Mouse (Mus musculus): ENCODE measurements around the gene Herc3.
"Not testable (repeated sequence)": the region's sequence is repeated elsewhere in the genome, so short reads cannot be mapped to it uniquely, and the experiment has no call there.

Gene Herc3

GRCm38 (mm10) chr6:58831232-58832009 lies at the start of gene Herc3:
TSS of gene Herc3 (plus strand) at chr6:58831465.
- in situ Hi-C loops (cut with MboI, MseI) = loop anchor here (25.0 kb wide), 2 partner anchors 506 to 1919 kb away; partner anchors contain the start of genes Nt5c3 and Vmn1r4

DNA sequence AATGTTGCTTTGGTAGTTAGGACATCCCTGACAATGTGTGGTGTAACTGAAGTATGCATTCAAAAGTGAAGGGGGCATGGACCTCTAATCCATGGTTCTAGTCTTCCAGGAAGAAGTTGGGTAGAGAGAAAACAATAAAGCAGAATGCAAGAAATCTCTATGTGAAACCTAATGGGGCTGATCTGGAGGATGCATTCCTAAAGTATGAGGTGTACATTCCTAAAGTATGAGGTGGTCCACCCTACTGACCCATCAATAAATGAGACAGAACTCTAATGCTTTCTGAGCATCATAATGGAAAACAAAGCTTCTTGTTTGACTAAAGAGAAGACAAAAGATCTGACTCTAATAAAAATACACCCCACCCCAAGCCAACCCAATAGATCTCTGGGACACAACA lies 29.9 kb upstream of the Herc3 start:
- in situ Hi-C loops (cut with MboI, MseI) = no loop called here

GRCm38 (mm10) chr6:58814381-58814780 lies 16.9 kb upstream of the Herc3 start:
- in situ Hi-C loops (cut with MboI, MseI) = no loop called here

DNA sequence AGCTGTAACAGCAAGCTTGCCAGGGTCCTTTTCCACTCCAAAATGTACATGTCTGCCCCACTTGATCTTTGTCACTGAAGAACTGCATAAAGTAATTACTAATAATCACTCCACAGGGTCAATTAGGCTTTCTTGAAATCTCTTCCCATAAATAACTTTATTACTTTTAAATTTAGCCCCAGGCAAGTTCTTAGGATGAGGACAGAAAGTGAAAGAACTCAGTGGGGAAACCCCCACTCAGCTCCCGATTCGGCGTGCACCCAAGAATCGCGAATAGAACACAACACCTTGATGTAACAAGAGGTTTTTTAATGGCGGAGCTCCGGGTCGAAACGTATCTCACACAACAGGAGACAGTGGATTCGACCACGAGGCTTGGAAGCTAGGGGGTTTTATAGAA lies 14.2 kb upstream of the Herc3 start:
- in situ Hi-C loops (cut with MboI, MseI) = not testable (repeated sequence)

DNA sequence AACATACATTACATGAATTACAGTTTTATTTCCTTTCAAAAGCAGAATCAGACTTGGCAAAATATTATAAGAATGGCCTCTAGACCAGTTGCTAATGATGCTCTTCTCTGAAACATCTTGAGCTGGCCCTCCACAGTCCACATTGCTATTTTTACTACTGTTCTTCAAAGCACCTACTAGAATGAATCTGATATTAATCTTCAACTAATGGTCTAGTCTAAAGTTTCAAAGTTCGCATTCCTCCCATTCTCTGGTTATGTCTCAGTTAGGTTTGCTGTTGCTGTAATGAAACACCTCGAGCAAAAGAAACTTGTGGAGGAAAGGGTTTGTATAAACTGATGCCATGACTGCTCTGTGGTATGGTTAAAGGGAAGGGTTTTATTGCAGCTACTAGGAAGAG lies 5.6 kb upstream of the Herc3 start:
- in situ Hi-C loops (cut with MboI, MseI) = loop anchor here (25.0 kb wide), 2 partner anchors 512 to 1913 kb away; partner anchors contain the start of genes Nt5c3 and Vmn1r4

DNA sequence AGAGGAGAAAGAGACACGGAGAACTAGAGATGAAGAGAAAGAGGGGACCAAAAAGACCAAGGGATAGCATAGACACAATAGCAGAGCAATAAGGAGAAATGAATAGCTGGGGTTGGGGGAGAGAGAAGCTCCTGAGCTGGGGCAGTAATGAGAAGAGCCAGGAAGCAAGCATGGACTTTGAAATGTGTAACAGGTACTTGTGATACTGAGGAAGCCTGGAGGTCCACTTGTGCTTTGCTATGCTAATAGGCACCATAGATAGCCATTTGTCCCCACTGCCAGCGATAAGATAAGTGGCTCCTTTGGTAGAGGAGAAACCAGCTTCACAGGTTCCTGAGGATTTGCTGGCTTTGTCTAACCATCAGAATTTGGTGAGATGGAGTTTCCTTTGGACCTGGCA lies 5.2 kb upstream of the Herc3 start:
- in situ Hi-C loops (cut with MboI, MseI) = loop anchor here (25.0 kb wide), 2 partner anchors 511 to 1914 kb away; partner anchors contain the start of genes Nt5c3 and Vmn1r4

- in situ Hi-C loops (cut with MboI, MseI) = loop anchor here (25.0 kb wide), 2 partner anchors 509 to 1916 kb away; partner anchors contain the start of genes Nt5c3 and Vmn1r4
Observed at GRCm38 (mm10) chr6:58828582-58828981, 2.7 kb upstream of the Herc3 start.

- in situ Hi-C loops (cut with MboI, MseI) = loop anchor here (25.0 kb wide), 2 partner anchors 506 to 1919 kb away; partner anchors contain the start of genes Nt5c3 and Vmn1r4
Observed at GRCm38 (mm10) chr6:58830840-58831231, 429 bp upstream of the Herc3 start.

GRCm38 (mm10) chr6:58832591-58833018 lies 1.3 kb downstream of the Herc3 start:
- in situ Hi-C loops (cut with MboI, MseI) = loop anchor here (25.0 kb wide), 2 partner anchors 505 to 1920 kb away; partner anchors contain the start of genes Nt5c3 and Vmn1r4

- in situ Hi-C loops (cut with MboI, MseI) = loop anchor here (25.0 kb wide), 2 partner anchors 503 to 1922 kb away; partner anchors contain the start of genes Nt5c3 and Vmn1r4
Observed at GRCm38 (mm10) chr6:58834470-58834869, 3.2 kb downstream of the Herc3 start.

DNA sequence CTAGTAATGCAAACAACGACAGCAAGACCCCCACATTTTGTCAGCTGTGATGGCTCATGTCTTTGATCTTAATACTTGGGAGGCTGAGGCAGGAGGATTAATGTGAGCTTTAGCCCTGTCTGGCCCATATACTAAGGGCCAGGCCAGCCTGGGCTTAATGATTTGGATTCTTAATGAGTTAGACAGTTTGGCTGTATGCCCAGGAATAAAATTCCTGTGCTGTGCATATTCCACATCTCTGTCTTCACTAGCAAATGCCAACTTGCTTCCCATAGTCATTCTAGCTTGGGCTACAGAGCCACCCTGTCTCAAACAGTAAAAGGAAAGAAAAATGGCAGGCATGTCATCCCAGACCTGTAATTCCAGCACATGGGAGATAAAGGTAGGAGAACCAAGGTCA lies 4.3 kb downstream of the Herc3 start:
- in situ Hi-C loops (cut with MboI, MseI) = loop anchor here (25.0 kb wide), 2 partner anchors 502 to 1923 kb away; partner anchors contain the start of genes Nt5c3 and Vmn1r4

- in situ Hi-C loops (cut with MboI, MseI) = loop anchor here (25.0 kb wide), 2 partner anchors 501 to 1924 kb away; partner anchors contain the start of genes Nt5c3 and Vmn1r4
Observed at GRCm38 (mm10) chr6:58836476-58836875, 5.2 kb downstream of the Herc3 start.

DNA sequence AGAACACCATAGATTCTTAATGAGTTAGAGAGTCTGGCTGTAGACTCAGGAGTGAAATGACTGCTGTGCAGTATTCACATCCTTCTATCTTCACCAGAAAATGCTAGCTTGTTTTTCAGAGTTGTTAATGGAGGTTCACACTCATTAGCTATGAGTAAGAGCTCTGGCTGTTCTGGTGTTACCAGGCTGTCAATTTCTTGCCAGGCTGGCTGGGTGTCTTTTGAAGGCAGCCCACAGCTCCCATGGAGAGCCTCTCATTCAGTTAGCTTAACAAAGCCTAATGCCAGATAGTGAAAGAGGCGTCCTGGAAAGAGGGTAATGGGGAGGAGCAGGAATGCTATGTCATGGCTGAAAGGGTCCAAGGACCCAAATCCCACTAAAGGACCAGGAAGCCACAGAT lies 6.7 kb downstream of the Herc3 start:
- in situ Hi-C loops (cut with MboI, MseI) = loop anchor here (25.0 kb wide), 2 partner anchors 499 to 1926 kb away; partner anchors contain the start of genes Nt5c3 and Vmn1r4

DNA sequence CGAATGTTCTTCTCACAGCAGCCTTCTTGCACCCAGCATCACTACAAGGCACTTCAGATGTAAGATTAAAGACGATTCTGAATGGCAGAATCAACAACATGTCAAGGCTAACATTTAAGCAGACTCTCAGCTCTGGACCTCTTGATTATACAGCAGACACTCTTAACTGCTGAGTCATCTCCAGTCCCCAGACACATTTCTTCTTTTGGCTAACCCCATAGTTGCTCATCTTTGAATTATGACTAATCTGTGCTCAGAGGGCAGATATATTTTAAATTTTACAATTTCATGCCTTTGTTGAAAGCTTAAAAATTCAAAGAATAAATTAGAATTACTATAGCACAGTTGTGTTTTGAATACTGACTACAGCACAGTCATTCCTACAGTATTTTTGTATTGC lies 9.9 kb downstream of the Herc3 start:
- in situ Hi-C loops (cut with MboI, MseI) = loop anchor here (25.0 kb wide), 2 partner anchors 496 to 1929 kb away; partner anchors contain the start of genes Nt5c3 and Vmn1r4

GRCm38 (mm10) chr6:58842186-58842585 lies 10.9 kb downstream of the Herc3 start:
- in situ Hi-C loops (cut with MboI, MseI) = loop anchor here (25.0 kb wide), 2 partner anchors 495 to 1930 kb away; partner anchors contain the start of genes Nt5c3 and Vmn1r4

DNA sequence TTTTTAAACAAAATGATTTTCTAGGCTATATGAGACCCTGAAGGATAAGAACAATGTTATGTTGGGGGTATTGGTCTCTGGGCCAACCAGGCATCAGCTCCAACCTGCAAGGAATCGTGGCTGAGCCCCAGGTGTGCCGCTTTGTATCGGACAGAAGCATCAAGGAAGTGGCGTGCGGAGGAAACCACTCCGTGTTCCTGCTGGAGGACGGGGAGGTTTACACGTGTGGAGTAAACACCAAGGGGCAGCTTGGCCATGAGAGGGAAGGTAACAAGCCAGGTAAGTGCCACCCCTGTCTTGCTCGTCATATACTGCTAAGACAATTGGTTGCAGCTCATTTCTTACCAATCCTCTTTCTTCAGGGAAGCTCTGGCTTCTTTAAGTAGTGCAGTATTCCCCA lies 12.3 kb downstream of the Herc3 start:
- in situ Hi-C loops (cut with MboI, MseI) = loop anchor here (25.0 kb wide), 2 partner anchors 494 to 1931 kb away; partner anchors contain the start of genes Nt5c3 and Vmn1r4

DNA sequence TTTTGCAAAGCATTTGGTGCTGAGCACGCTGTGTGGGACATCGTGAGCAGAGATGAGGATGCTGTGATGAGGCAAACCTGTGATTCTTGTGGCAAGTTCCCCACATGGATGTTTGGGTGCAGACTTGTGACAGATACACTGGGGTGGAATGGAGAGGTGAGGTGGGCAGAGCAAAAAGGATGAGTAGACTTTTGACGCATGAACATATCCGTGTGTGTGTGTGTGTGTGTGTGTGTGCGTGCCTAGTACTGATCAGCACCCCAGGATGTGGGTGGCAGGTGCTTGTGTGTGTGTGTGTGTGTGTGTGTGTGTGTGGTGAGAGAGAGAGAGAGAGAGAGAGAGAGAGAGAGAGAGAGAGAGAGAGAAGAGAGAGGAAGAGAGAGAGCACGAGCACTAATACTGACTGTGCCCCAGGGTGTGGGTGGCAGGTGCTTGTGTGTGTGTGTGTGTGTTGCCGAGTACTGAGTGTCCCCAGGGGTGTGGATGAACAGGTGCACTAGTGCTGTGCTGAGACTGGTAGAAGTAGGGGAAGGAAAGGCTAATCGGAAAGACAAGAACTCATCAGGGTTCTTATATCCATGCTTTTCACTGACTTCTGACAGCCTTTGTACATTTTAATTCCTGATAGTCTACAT lies 13.0 kb downstream of the Herc3 start:
- in situ Hi-C loops (cut with MboI, MseI) = loop anchor here (25.0 kb wide), 2 partner anchors 493 to 1932 kb away; partner anchors contain the start of genes Nt5c3 and Vmn1r4

DNA sequence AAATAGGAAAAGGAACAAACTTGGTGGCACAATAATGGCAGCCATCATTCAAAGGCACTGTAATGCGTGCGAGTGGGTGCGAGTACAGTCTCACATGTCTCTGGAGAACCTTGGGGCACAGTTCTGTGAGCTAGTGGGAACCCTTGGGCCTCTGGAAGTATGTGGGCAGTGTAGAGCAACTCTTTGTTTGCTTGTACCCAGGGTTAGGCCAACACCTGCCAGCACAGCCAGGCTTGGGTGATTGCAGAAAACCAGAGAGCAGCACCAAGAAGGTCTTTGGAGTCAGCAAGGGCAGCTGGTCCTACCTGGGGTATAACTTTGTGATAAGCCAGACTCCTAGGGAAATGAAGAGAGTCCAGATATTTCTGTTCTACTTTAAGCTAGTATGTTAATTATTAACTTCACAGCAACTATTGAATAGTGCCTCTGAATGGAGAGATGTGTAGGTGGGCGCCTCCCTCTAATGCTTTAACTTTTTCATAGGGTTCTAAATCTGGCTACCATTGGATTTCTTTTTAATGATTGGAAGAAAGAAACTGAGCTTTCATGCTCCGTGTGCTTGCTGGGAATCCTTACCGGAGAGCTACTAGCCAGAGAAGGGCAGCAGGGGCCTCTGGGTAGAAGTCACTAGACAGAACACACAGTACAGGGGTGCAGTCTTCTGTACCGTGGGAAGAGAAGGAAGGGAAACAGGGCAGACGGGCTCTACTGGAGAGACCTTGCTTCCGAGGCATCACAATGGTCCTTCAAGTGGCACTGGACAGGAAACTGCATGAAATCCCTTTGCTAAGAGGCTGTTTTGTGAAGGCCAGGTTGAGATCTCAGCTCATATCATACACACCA lies 15.8 kb downstream of the Herc3 start:
- in situ Hi-C loops (cut with MboI, MseI) = loop anchor here (25.0 kb wide), 2 partner anchors 490 to 1935 kb away; partner anchors contain the start of genes Nt5c3 and Vmn1r4

- in situ Hi-C loops (cut with MboI, MseI) = loop anchor here (25.0 kb wide), 2 partner anchors 489 to 1936 kb away; partner anchors contain the start of genes Nt5c3 and Vmn1r4
Observed at GRCm38 (mm10) chr6:58847836-58848235, 16.6 kb downstream of the Herc3 start.

GRCm38 (mm10) chr6:58849356-58849755 lies 18.1 kb downstream of the Herc3 start:
- in situ Hi-C loops (cut with MboI, MseI) = loop anchor here (25.0 kb wide), 2 partner anchors 488 to 1937 kb away; partner anchors contain the start of genes Nt5c3 and Vmn1r4
